Mouse (Mus musculus): ENCODE measurements around the gene Psmd1. TPM values are rescaled to one million over a fixed set of nuclear protein-coding genes. Genes with fewer than 3 reads are reported as not detected.
"Not testable (repeated sequence)": the region's sequence is repeated elsewhere in the genome, so short reads cannot be mapped to it uniquely, and the experiment has no call there.

The Psmd1 gene
- polyA plus RNA-seq (2016; fragmentation: Nextera tagmentation; extraction: Ambion mirVana), result 184 and 222 TPM in 2 replicates

- peak; percentile 92 for DNase-seq (ENCODE audit: low spot score)
- Histone ChIP-seq H3K4me1 (replicated peaks) (peaks cover 13% of the 10 kb centered on the region), H3K36me3 (peaks cover 23% of the 10 kb centered on the region), H3K27ac (peak within 1 kb of the TSS; percentile 98), H3K4me3 (peak within 1 kb of the TSS; percentile 97), H3K27me3 (ENCODE audit: insufficient read depth, poor library complexity, severe bottlenecking) (no peaks in the 10 kb centered on the region), H3K9me3 (peaks cover 5% of the 10 kb centered on the region; the same call in 1 of the 2 replicates)
- under 1% methylated on average over 47 of the region's 47 CpGs for WGBS
These were observed at the start of gene Psmd1 for GRCm38 (mm10) chr1:86064271-86064991. Gene Psmd1, plus strand, starts transcription at chr1:86064387.

DNA sequence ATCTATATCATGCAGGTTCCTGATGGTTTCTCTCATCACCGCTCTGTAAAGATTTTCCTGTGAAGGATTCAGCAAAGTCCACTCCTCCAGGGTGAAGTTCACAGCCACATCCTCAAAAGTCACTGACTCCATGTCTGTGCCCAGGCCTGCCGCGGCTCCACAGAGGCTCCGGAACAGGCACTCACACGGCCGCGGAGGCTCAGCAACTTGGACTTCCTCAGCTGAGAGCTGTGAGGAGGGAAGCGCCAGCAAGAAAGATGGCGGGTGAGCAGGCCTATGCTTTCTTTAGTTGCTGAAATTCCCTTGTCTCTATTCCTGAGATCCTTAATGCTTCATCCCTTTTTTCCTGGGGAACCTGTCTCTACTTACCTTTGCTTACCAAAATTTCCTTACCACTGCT is 48.4 kb upstream of the Psmd1 start:
- DNase-seq (ENCODE audit: low spot score); H3K9me3 ChIP-seq; H3K27ac ChIP-seq; H3K4me3 ChIP-seq; H3K36me3 ChIP-seq: not testable (repeated sequence)
- 93% methylated on average over 9 of the region's 9 CpGs for WGBS
- H3K27me3 ChIP-seq (ENCODE audit: insufficient read depth, poor library complexity, severe bottlenecking), result peaks cover 46% of the 10 kb centered on the region
- peaks cover 13% of the 10 kb centered on the region for H3K4me1 ChIP-seq (replicated peaks)

DNA sequence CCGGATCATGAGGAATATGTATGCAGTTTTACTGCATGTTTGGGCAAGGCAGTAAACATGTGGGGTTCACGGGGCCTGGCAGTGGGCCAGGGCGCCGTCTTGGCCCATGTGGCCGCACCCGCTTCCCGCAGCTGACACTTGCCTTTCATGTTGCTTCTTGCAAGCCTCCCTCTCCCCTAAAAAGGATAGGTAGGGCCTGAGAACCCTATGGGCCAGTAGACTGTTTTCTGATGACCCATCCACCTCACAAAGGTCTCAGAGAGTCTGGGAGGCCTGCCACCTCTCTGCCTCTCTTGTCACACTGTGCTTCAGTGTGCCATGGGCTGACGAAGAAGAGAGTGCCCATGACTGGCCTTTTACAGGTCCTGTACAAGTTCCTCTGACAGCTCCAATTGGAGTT is 47.7 kb upstream of the Psmd1 start, which contains the start of gene Spata3:
Gene Spata3, plus strand, starts transcription at position 301 of the 400 bp plus-strand sequence.
- Histone ChIP-seq H3K27me3 (ENCODE audit: insufficient read depth, poor library complexity, severe bottlenecking) (peaks cover 48% of the 10 kb centered on the region), H3K4me3 (no peak within 1 kb of the TSS)

GRCm38 (mm10) chr1:86018235-86019055 is 45.7 kb upstream of the Psmd1 start:
- peak overlapping the region; percentile 62 for H3K4me3 ChIP-seq
- H3K36me3 ChIP-seq, result no peaks in the 10 kb centered on the region
- H3K27me3 ChIP-seq (ENCODE audit: insufficient read depth, poor library complexity, severe bottlenecking), result peaks cover 56% of the 10 kb centered on the region
- DNase-seq (ENCODE audit: low spot score), result peak; percentile 81
- WGBS, result 3% methylated on average over 60 of the region's 60 CpGs
- H3K4me1 ChIP-seq (replicated peaks), result peaks cover 13% of the 10 kb centered on the region
- H3K27ac ChIP-seq, result peak overlapping the region; percentile 66
- H3K9me3 ChIP-seq, result no peaks in the 10 kb centered on the region

More for the DNA sequence above, 47.7 kb upstream of the Psmd1 start, which contains the start of gene Spata3:
- H3K27ac ChIP-seq, result no peak within 1 kb of the TSS
- WGBS, result 91% methylated on average over 8 of the region's 8 CpGs
- DNase-seq (ENCODE audit: low spot score), result no peak
- peaks cover 13% of the 10 kb centered on the region for H3K4me1 ChIP-seq (replicated peaks)
- no peaks in the 10 kb centered on the region for H3K36me3 ChIP-seq
- H3K9me3 ChIP-seq, result peaks cover 4% of the 10 kb centered on the region; the same call in 1 of the 2 replicates

- H3K27ac ChIP-seq, result no peak overlapping the region
- H3K4me3 ChIP-seq, result no peak overlapping the region
- peaks cover 52% of the 10 kb centered on the region for H3K27me3 ChIP-seq (ENCODE audit: insufficient read depth, poor library complexity, severe bottlenecking)
- WGBS, result 67% methylated on average over 11 of the region's 11 CpGs
- no peaks in the 10 kb centered on the region for H3K36me3 ChIP-seq
- H3K4me1 ChIP-seq (replicated peaks), result peaks cover 13% of the 10 kb centered on the region
- H3K9me3 ChIP-seq, result no peaks in the 10 kb centered on the region
- no peak for DNase-seq (ENCODE audit: low spot score)
These were observed 42.7 kb upstream of the Psmd1 start for GRCm38 (mm10) chr1:86021365-86021989.

GRCm38 (mm10) chr1:86032273-86032987 is 31.8 kb upstream of the Psmd1 start:
- Histone ChIP-seq H3K4me1 (replicated peaks) (peaks cover 17% of the 10 kb centered on the region), H3K4me3 (no peak overlapping the region), H3K9me3 (no peaks in the 10 kb centered on the region), H3K27ac (peak overlapping the region; percentile 69), H3K27me3 (ENCODE audit: insufficient read depth, poor library complexity, severe bottlenecking) (no peaks in the 10 kb centered on the region; the same call in 1 of the 2 replicates), H3K36me3 (no peaks in the 10 kb centered on the region)
- DNase-seq (ENCODE audit: low spot score), result peak; percentile 44
- 11% methylated on average over 11 of the region's 11 CpGs for WGBS

DNA sequence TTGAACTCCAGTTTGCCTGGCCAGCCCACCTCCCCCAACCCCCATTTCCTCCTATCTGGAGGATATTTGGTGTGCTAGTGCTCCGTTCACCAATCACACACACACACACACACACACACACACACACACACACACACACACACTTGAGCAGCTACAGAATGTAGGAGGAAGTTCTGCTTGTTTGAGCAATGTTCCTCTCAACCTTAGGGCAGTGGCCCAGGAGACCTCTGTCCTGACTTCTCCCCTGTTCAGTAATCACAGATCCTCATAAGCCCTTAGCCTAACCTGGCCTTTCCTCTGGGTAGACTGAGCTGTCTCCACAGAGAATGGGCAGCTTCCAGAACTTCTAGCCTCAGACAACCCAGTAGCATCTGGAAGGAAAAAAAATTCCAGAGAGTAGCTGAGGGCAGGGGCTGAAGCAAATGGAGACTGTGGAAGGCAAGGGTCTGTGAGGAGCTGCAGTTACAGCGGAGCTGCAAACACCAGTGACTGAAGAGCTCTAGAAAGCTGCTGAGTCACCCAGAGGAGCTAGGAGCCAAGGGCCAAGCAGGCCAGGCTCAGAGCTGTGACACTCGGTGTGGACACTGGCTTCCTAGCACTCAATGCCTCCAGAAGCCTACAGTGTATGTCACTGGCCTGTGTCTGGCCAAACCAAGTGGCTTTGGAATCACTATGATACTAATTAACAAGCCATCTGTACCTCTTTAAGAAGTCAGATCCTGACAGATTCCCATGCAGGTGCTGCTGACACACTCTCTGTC is 25.8 kb upstream of the Psmd1 start:
- no peak overlapping the region for H3K27ac ChIP-seq
- DNase-seq (ENCODE audit: low spot score), result no peak
- no peak overlapping the region for H3K4me3 ChIP-seq
- peaks cover 5% of the 10 kb centered on the region for H3K27me3 ChIP-seq (ENCODE audit: insufficient read depth, poor library complexity, severe bottlenecking)
- H3K9me3 ChIP-seq, result peaks cover 6% of the 10 kb centered on the region
- no peaks in the 10 kb centered on the region for H3K36me3 ChIP-seq
- no peaks in the 10 kb centered on the region for H3K4me1 ChIP-seq (replicated peaks)
- 74% methylated on average over 3 of the region's 3 CpGs for WGBS

DNA sequence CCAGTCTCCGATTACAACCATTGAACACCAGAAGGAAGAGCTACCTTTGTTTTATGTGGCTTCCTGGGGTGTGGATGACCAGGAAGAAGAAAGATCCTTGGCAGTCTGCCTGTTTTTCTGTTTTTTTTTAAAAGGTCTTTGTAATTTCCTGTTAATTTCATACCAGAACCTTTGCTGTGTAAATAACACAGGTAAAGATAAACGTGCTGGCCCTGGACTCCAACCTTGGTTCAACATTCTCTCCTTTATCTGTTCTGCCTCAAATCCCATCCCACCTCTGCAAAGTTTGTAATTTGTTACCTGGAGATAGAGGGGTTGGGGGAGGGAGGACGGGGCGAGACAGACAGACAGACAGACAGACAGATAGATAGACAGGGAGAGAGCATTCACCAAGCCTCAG is 24.1 kb upstream of the Psmd1 start:
- no peak for DNase-seq (ENCODE audit: low spot score)
- WGBS, result 74% methylated on average over 4 of the region's 4 CpGs
- H3K4me1 ChIP-seq (replicated peaks), result no peaks in the 10 kb centered on the region
- peaks cover 6% of the 10 kb centered on the region for H3K9me3 ChIP-seq
- peaks cover 23% of the 10 kb centered on the region for H3K27me3 ChIP-seq (ENCODE audit: insufficient read depth, poor library complexity, severe bottlenecking)
- no peak overlapping the region for H3K27ac ChIP-seq
- H3K36me3 ChIP-seq, result no peaks in the 10 kb centered on the region
- no peak overlapping the region for H3K4me3 ChIP-seq

- Histone ChIP-seq H3K27ac (no peak overlapping the region), H3K4me3 (no peak overlapping the region), H3K27me3 (ENCODE audit: insufficient read depth, poor library complexity, severe bottlenecking) (peaks cover 30% of the 10 kb centered on the region), H3K4me1 (replicated peaks) (peaks cover 3% of the 10 kb centered on the region; the same call in 1 of the 2 replicates), H3K9me3 (peaks cover 6% of the 10 kb centered on the region), H3K36me3 (no peaks in the 10 kb centered on the region)
- DNase-seq (ENCODE audit: low spot score), result no peak
- WGBS, result 86% methylated on average over 3 of the region's 3 CpGs
These were observed 23.4 kb upstream of the Psmd1 start for GRCm38 (mm10) chr1:86040817-86041216.

DNA sequence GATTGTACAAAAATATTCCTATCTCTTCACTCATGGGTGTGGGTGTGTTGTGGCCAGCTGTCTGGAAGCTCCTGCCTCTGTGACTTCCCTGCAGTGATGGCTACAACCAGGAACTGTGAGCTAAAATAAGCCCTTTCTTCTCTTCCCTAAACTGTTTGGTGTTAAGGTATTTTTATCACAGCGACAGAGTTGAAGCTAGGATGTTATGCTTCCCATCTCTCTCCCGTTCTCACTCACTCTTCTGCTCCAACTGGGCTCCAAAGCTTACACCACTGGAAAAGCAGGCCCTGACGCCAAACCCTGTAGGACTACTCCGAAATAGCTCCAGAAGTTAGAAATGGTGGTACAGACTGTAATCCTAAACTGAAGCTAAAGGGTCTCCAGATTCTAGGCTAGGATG is 19.1 kb upstream of the Psmd1 start:
- Histone ChIP-seq H3K27ac (no peak overlapping the region), H3K4me1 (replicated peaks) (peaks cover 20% of the 10 kb centered on the region), H3K36me3 (no peaks in the 10 kb centered on the region), H3K9me3 (peaks cover 6% of the 10 kb centered on the region), H3K4me3 (no peak overlapping the region), H3K27me3 (ENCODE audit: insufficient read depth, poor library complexity, severe bottlenecking) (peaks cover 64% of the 10 kb centered on the region)
- DNase-seq (ENCODE audit: low spot score), result no peak
- 54% methylated on average over 4 of the region's 4 CpGs for WGBS

GRCm38 (mm10) chr1:86045848-86046805 is 18.1 kb upstream of the Psmd1 start, which contains the start of gene 2810459M11Rik:
Gene 2810459M11Rik, plus strand, starts transcription at chr1:86045863.
- Histone ChIP-seq H3K36me3 (no peaks in the 10 kb centered on the region), H3K27ac (peak within 1 kb of the TSS; percentile 79), H3K4me1 (replicated peaks) (peaks cover 20% of the 10 kb centered on the region), H3K9me3 (peaks cover 6% of the 10 kb centered on the region), H3K4me3 (peak within 1 kb of the TSS; percentile 71), H3K27me3 (ENCODE audit: insufficient read depth, poor library complexity, severe bottlenecking) (peaks cover 64% of the 10 kb centered on the region)
- under 1% methylated on average over 110 of the region's 110 CpGs for WGBS
- DNase-seq (ENCODE audit: low spot score), result peak; percentile 67

Data from hindbrain, embryonic 10.5 days (tissue).